Mouse (Mus musculus) activated CD4-positive, CD25-positive, alpha-beta regulatory T cell, adult 4 months (primary cell): ENCODE results near the gene Pacs2. TPM values are rescaled to one million over a fixed set of nuclear protein-coding genes. Genes with fewer than 3 reads are reported as not detected.

Experiments used
- ATAC-seq: one replicate; pipeline ENCODE4 v1.8.0; 2017
- polyA plus RNA-seq, 2 experiments: library from polyadenylated mRNA; unstranded; fragments of 100-300 nt; shearing (Covaris generic); gene quantifications; one replicate each; pipeline ENCODE4 v1.2.1; 2017

Pacs2 gene
- polyA plus RNA-seq, 2 experiments from 2014 or later = 5.4 to 6.6 TPM

GRCm38 (mm10) chr12:113090053-113090452 lies 75.7 kb downstream of the Pacs2 start:
- ATAC-seq = no peak

DNA sequence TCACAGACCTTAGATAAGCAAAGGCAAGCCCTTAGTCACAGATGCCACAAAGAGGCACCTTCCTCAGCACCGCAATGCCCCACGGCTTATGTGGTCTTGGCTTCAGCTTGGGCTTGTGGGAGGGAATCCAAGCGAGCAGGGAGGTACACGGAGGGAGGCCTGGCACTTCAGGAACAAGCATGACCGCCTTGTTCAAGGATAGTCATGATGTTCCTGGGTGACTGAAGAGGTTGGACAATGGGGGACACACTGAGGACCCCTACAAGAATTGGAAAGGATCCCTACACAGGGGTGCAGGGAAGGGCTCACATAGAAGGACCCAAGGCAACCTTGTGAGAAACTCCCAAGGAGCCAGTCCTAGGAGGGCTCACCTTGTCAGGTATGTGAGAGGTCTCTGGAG lies 82.7 kb downstream of the Pacs2 start:
- no peak for ATAC-seq

- peak; percentile 58 for ATAC-seq
These were observed 83.5 kb downstream of the Pacs2 start, which contains the start of gene Mta1 for GRCm38 (mm10) chr12:113097749-113098281. Gene Mta1 (plus strand): TSS chr12:113098278.

GRCm38 (mm10) chr12:113098530-113099151 lies 84.3 kb downstream of the Pacs2 start:
- no peak for ATAC-seq

- no peak for ATAC-seq
These were observed 85.3 kb downstream of the Pacs2 start for GRCm38 (mm10) chr12:113099470-113100237.

- ATAC-seq = no peak
These were observed 86.3 kb downstream of the Pacs2 start for GRCm38 (mm10) chr12:113100448-113101076.

GRCm38 (mm10) chr12:113101251-113101960 lies 87.1 kb downstream of the Pacs2 start:
- ATAC-seq = no peak

DNA sequence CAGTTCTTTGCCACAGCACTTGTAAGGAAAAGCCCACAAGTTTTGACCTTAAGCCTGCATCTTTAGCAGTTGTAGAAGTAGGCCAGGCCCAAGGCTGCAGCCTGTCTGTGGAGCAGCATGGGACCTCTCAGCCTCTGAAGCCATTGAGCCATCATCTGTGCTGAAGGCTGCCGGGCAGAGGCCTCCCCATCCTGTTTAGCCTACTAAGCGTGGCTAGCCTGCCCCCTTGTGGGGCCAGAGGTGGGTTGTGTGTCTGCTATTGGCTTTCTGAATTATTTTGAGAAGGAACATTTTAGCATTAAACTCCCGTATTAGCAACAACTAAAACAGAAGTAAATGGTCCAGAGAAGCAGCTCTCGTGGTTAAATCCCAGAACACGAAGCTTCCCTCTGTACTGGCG lies 88.2 kb downstream of the Pacs2 start:
- ATAC-seq = peak; percentile 62

GRCm38 (mm10) chr12:113103846-113104451 lies 89.6 kb downstream of the Pacs2 start:
- ATAC-seq = no peak

DNA sequence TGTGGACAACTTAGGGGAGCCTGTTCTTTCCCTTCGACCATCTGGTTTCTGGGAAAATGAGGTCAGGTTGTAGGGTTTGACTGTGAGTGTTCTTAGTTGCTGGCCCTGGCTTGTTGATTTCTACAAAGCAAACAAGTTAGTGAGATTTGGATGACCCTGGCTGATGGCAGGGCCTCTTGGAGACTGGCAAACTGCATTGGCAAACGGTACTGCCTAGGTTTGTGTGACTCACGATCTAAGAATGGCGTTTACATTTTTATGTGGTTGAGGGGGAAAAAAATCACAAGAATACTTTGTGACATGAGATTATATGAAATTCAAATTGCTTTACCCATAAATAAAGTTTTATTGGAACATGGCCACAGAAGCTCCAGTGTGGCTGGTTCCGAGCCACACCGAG lies 92.1 kb downstream of the Pacs2 start:
- ATAC-seq = no peak

DNA sequence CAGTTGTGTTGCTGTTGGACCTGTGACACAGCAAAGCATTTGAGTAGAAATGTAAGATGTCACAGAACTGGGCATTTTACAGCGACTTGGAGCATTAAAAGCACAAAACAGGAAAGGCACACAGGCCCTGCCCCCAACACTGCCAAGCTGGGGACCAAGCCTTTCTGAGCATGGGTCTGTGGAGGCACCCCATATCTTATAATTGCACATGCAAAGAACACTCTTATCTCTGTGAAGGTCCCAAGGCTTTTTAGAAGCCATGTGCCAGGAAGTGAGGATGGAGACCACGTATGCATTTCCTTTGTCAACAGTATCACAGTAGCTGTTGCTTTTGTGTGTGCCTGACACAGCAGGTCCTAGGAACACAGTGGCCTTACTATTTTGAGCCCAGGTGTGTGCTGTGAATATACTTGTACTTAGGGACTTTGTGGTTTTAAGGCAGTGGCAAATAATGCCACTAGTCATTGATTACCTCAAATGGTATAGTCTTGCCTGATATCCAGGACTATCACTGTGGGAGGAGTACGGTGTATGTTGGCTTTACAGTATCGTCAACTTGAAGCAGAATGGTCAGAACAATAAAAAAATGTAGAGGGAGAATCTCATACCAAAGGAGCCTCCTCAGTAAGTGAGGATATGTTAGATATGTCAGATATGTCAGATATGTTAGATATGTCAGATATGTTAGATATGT lies 93.3 kb downstream of the Pacs2 start:
- ATAC-seq = peak; percentile 32

DNA sequence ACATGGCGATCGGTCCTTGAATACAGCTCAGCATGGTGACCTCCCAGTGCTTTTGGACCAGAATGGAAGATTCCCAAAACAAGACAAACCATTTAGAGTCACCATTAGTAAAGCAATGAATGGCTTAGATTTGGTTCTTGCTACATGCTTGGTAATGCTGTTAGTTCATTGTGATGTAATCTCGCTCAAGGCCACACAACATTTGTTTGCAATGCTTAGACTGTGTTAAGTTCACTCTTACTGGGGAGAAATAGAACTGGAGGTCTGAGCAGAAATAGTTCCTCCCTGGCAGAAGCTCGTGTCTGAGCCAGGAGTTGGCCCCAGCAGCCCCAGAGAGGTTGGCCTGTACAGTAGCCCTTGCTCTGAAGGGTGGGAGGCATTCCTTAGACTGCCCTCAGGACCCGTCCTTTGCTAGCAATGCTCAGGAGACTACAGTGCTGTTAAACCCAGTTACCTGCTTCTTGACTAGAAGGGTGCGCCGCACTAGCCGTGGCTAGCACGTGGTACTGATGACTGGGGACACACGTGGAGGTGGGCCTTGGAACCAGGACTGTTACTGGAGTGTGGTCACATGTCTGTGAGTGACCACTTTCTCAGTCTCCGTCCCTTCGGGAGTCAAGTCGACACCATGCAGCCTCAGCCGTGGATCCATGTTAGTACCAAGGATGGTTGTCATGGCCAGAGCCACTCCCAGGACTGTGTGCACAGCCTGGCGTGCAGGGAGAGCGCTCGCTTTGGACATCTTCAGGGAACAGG lies 94.4 kb downstream of the Pacs2 start:
- no peak for ATAC-seq

- no peak for ATAC-seq
These were observed 95.5 kb downstream of the Pacs2 start for GRCm38 (mm10) chr12:113109801-113110200.

GRCm38 (mm10) chr12:113114141-113114540 lies 99.8 kb downstream of the Pacs2 start:
- ATAC-seq = no peak

DNA sequence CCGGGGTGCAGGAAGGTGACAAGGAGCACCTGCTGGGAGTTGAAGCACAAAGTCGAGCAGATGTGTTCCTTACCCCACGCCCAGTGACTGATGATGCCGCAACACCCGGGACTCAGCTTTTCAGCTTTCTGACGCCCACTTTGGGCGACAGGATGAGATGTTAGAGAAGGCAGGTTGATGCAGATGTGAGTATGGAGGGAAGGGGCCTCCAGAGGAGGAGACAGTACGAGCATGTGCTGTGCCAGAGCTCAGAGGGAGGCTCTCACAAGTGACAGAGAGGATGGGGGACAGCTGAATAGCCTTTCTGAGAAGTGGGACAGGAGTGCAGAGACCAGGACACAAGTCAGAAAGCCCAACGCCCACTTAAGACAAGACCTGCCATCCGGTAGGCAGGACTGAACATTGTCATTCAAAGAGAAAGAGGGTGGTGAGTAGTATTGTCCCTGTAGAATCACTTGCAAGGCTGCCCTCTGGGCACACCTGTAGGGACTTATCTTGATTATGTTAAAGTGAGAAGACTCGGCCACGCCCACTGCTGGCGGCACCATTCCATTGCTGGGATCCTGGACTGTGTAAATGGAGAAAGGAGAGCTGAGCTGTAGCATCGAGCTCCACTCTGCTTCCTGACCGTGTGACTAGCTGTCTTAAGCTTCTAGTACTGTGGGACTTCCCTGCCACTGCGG lies 100.7 kb downstream of the Pacs2 start:
- ATAC-seq = no peak

DNA sequence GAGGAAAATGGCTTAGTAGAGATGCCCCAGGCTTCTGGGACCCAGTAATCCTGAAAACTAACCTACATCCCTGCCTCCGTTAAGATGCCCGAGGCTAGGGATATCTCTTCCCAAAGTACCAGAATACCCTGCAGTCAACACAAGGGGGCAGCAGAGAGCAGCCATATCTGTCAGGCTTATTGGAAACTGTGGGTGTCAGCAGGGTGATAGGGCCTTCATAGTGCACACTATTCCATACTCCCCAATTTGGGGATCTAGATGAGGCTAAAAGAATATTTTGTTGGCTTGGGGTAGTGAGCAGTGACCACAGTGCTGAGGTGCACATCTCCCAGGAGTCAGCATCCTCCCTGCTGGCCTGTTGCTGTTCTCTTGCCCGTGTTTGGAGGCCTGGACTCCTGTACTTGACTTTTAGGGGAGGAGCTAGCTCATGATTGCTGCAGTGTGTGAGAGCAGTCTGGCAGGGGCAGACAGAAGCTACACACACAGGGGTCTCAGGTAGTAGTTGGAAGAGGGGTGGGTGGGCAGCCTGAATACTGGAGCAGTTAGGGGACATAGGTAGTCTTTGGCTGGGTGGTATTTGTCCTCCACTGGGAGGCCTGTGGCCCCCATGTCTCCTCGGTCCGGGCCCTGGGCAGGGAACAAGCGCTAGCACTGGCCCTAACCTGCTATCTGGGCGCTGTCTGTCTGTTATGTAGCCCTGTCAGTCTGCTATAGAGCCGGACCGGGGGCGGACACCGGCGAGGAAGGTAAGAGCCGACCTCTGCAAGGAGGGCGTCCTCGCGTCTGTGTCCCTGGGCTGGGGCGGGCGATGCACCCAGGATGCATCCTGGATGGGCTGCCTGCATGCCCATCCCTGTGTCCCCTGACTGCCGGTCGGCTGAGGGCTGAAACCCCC lies 105.5 kb downstream of the Pacs2 start:
- ATAC-seq = peak; percentile 83
